9 mouse cellular contexts compared by ENCODE assay signal in the genomic region with DNA sequence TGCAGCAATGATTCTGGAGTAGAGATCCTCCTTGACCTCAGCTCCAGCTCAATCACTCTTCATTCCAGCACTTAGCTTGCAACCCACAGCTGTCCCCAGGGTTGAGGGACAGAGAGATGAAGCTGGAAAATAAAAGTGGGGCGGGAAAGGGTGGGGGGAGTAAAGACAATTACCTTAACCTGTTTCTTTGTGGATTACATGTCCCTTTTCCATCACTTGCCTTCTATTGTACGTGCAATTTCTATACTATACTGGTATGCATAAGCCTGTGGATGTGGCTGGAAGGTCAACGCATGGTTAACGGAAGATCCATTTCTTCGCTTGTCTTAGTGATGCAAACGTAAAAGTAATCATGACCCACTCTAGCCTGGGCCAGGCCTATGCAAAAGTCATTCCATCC. TPM values are rescaled to one million over a fixed set of nuclear protein-coding genes. Genes with fewer than 3 reads are reported as not detected.
DNase-seq lines count a peak whose midpoint lies in the region; ATAC-seq lines count a peak whose summit lies in the region.
"Had no signal": no experiment of that assay in that cellular context is flagged by ENCODE, and none has a peak within 500 bp of the region (broad histone marks: within the 10 kb centered on the region; RNA-seq: fewer than 3 reads in every experiment).

Hcrtr2 (minus strand) TSS at position 101 of the 400 bp plus-strand sequence.

- WGBS in kidney, embryonic 15.5 days: 77% methylated on average over 6 of the region's 6 CpGs
- WGBS in embryonic facial prominence, embryonic 15.5 days: 74% methylated on average over 6 of the region's 6 CpGs
- 73% methylated on average over 6 of the region's 6 CpGs for WGBS in intestine, embryonic 15.5 days
- WGBS in midbrain, embryonic 16.5 days: 73% methylated on average over 6 of the region's 6 CpGs

- DNase-seq in kidney, postnatal 4 days: no peak
- no peak for DNase-seq in ovary, postnatal 36 days (ENCODE audit: low spot score)
- DNase-seq in left cerebral cortex, postnatal 4 days: no peak
- DNase-seq in thymus, postnatal 25 days: no peak

- intact Hi-C loops in left cerebral cortex, postnatal 4 days (cut with DNase I): no loop called here

- H3K4me3 ChIP-seq in kidney, embryonic 15.5 days (replicated peaks): peak within 1 kb of the TSS; percentile 47
- H3K4me3 ChIP-seq in embryonic facial prominence, embryonic 15.5 days (replicated peaks): peak within 1 kb of the TSS; percentile 44
- H3K4me3 ChIP-seq in intestine, embryonic 15.5 days (replicated peaks): peak within 1 kb of the TSS; percentile 45
- peak within 1 kb of the TSS; percentile 54 for H3K4me3 ChIP-seq in midbrain, embryonic 16.5 days (ENCODE audit: low read depth, low read length)
- H3K4me3 ChIP-seq: erythroblast, embryonic 14.5 days had no signal

- H3K9me3 ChIP-seq in kidney, embryonic 15.5 days (replicated peaks): no peaks in the 10 kb centered on the region
- no peaks in the 10 kb centered on the region for H3K9me3 ChIP-seq in embryonic facial prominence, embryonic 15.5 days (replicated peaks)
- H3K9me3 ChIP-seq in intestine, embryonic 15.5 days: no peaks in the 10 kb centered on the region
- H3K9me3 ChIP-seq in midbrain, embryonic 16.5 days (replicated peaks; ENCODE audit: control insufficient read depth, low read length, poor library complexity, severe bottlenecking): no peaks in the 10 kb centered on the region

- H3K27me3 ChIP-seq in kidney, embryonic 15.5 days: peaks cover 37% of the 10 kb centered on the region
- H3K27me3 ChIP-seq in embryonic facial prominence, embryonic 15.5 days: peaks cover 16% of the 10 kb centered on the region
- H3K27me3 ChIP-seq in intestine, embryonic 15.5 days (replicated peaks): peaks cover 9% of the 10 kb centered on the region; the same call in 1 of the 2 replicates
- H3K27me3 ChIP-seq in midbrain, embryonic 16.5 days (ENCODE audit: control insufficient read depth, insufficient read depth, low read depth, low read length): no peaks in the 10 kb centered on the region

- peak within 1 kb of the TSS; percentile 78 for H3K4me2 ChIP-seq in kidney, embryonic 15.5 days
- H3K4me2 ChIP-seq in embryonic facial prominence, embryonic 15.5 days (replicated peaks): peak within 1 kb of the TSS; percentile 75
- H3K4me2 ChIP-seq in intestine, embryonic 15.5 days (replicated peaks): peak within 1 kb of the TSS; percentile 93
- peak within 1 kb of the TSS; percentile 75 for H3K4me2 ChIP-seq in midbrain, embryonic 16.5 days (ENCODE audit: low read length)

- no peak within 1 kb of the TSS for H3K27ac ChIP-seq in kidney, embryonic 15.5 days
- no peak within 1 kb of the TSS for H3K27ac ChIP-seq in embryonic facial prominence, embryonic 15.5 days (replicated peaks)
- H3K27ac ChIP-seq in intestine, embryonic 15.5 days: no peak within 1 kb of the TSS
- peak within 1 kb of the TSS; percentile 68 for H3K27ac ChIP-seq in midbrain, embryonic 16.5 days (ENCODE audit: low read length)

- H3K4me1 ChIP-seq in kidney, embryonic 15.5 days: peaks cover 18% of the 10 kb centered on the region
- H3K4me1 ChIP-seq in embryonic facial prominence, embryonic 15.5 days: peaks cover 10% of the 10 kb centered on the region; the same call in 1 of the 2 replicates
- H3K4me1 ChIP-seq in intestine, embryonic 15.5 days (replicated peaks): no peaks in the 10 kb centered on the region
- peaks cover 8% of the 10 kb centered on the region; the same call in 1 of the 2 replicates for H3K4me1 ChIP-seq in midbrain, embryonic 16.5 days (ENCODE audit: control insufficient read depth, insufficient read depth, low read length)

- H3K9ac ChIP-seq in kidney, embryonic 15.5 days: peak within 1 kb of the TSS; percentile 34
- no peak within 1 kb of the TSS for H3K9ac ChIP-seq in embryonic facial prominence, embryonic 15.5 days
- 0 out of 2 replicates have a peak within 1 kb of the TSS, but pooled peaks have one; percentile 10 for H3K9ac ChIP-seq in intestine, embryonic 15.5 days
- peak within 1 kb of the TSS; percentile 60 for H3K9ac ChIP-seq in midbrain, embryonic 16.5 days (ENCODE audit: low read depth, low read length)

- no peaks in the 10 kb centered on the region for H3K36me3 ChIP-seq in kidney, embryonic 15.5 days
- no peaks in the 10 kb centered on the region for H3K36me3 ChIP-seq in embryonic facial prominence, embryonic 15.5 days
- H3K36me3 ChIP-seq in intestine, embryonic 15.5 days: no peaks in the 10 kb centered on the region
- no peaks in the 10 kb centered on the region for H3K36me3 ChIP-seq in midbrain, embryonic 16.5 days (ENCODE audit: control insufficient read depth, insufficient read depth, low read length)

- ATAC-seq in kidney, embryonic 15.5 days (replicated peaks; ENCODE audit: low FRiP score): no peak
- no peak for ATAC-seq in embryonic facial prominence, embryonic 15.5 days (ENCODE audit: insufficient number of reproducible peaks, low FRiP score, low TSS enrichment, low read depth)
- ATAC-seq in intestine, embryonic 15.5 days: no peak
- ATAC-seq in midbrain, embryonic 16.5 days: peak; percentile 43; the same call in 1 of the 2 replicates

RNA-seq across cellular contexts. Expression of gene Hcrtr2, which starts in this region (rescaled TPM):
- 0.32 and 0.35 TPM in 2 replicates for polyA plus RNA-seq in kidney, embryonic 15.5 days (2015; fragmentation: Nextera tagmentation; extraction: Ambion mirVana)
- 0.43 and 0.88 TPM in 2 replicates for polyA plus RNA-seq in embryonic facial prominence, embryonic 15.5 days (2015; fragmentation: Nextera tagmentation; extraction: Ambion mirVana)
- polyA plus RNA-seq in intestine, embryonic 15.5 days (2015; fragmentation: Nextera tagmentation; extraction: Ambion mirVana): 0.05 and 0.23 TPM in 2 replicates
- polyA plus RNA-seq in midbrain, embryonic 16.5 days (2015; fragmentation: Nextera tagmentation; extraction: Ambion mirVana): 11.5 and 12.5 TPM in 2 replicates
- total RNA-seq in left cerebral cortex, postnatal 4 days (2021): 1 to 10 TPM; 6.4 to 6.6 TPM
- polyA plus RNA-seq: erythroblast, embryonic 14.5 days had no signal
